7 mouse cellular contexts compared by ENCODE assay signal in the genomic region with DNA sequence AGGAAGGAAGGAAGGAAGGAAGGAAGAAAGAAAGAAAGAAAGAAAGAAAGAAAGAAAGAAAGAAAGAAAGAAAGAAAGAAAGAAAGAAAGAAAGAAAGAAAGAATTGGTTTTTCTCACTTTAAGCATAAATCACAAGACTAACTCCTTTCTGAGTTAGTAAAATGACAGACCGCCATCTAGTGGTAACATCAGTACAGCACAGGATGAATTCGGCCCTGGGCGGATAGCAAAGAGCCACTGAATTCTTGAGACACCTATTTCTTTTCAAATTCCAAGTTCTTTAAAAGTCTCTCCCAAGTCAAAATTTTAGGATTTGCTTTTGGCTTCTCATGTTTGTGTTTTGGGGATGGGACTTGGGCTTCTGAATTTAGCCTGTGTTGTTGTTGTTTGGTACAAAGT. TPM values are rescaled to one million over a fixed set of nuclear protein-coding genes. Genes with fewer than 3 reads are reported as not detected.
DNase-seq lines count a peak whose midpoint lies in the region.

No protein-coding gene starts in this region.

- peak overlapping the region; percentile 95 for H3K4me3 ChIP-seq in megakaryocyte, embryonic 14.5 days (replicated peaks)

- peaks cover 20% of the 10 kb centered on the region for H3K36me3 ChIP-seq in megakaryocyte, embryonic 14.5 days (replicated peaks; ENCODE audit: low read length)

- H3K9me3 ChIP-seq in megakaryocyte, embryonic 14.5 days = no peaks in the 10 kb centered on the region

- DNase-seq in adrenal gland, adult (ENCODE audit: inconsistent age in 2 of 2, low spot score in 1 of 2) = peak; percentile 71 to 94
- DNase-seq in cerebellum, postnatal 36 days = peak; percentile 53 to 74
- DNase-seq in gastrocnemius, adult 18-20 months (ENCODE audit: low spot score) = peak; percentile 85
- peak; percentile 94 for DNase-seq in induced T-regulatory cell, adult 2 months (ENCODE audit: low read depth)
- DNase-seq in left cerebral cortex, adult 9 months (ENCODE audit: low spot score in 2 of 2) = peak; percentile 18 to 88
- peak; percentile 61 to 62 for DNase-seq in right cerebral cortex, postnatal 36 days (ENCODE audit: low spot score in 2 of 2)

- H3K4me1 ChIP-seq in megakaryocyte, embryonic 14.5 days = peaks cover 32% of the 10 kb centered on the region

- H3K27me3 ChIP-seq in megakaryocyte, embryonic 14.5 days (replicated peaks) = no peaks in the 10 kb centered on the region

RNA-seq across cellular contexts. Expression of gene Zfp51, which starts 0.5 kb away (rescaled TPM):
- total RNA-seq in gastrocnemius, adult 18-20 months (2021) = 10 to 100 TPM in 1 of 2 experiments, 1 to 10 TPM in 1; 9.4 to 10.3 TPM
- 0.36 TPM in 1 of 2 replicates, not detected in the other for polyA plus RNA-seq in megakaryocyte, embryonic 14.5 days (2012; ENCODE audit: insufficient read depth, low replicate concordance)

RNA-seq across cellular contexts. Expression of gene Zfp54, which starts 26.6 kb away (rescaled TPM):
- 1 to 10 TPM in 1 of 2 experiments, under 1 TPM in 1; 0.66 to 1.0 TPM for total RNA-seq in gastrocnemius, adult 18-20 months (2021)
- not detected in 2 replicates for polyA plus RNA-seq in megakaryocyte, embryonic 14.5 days (2012; ENCODE audit: insufficient read depth, low replicate concordance)

RNA-seq across cellular contexts. Expression of gene Zfp53, which starts 39.1 kb away (rescaled TPM):
- total RNA-seq in gastrocnemius, adult 18-20 months (2021) = 1 to 10 TPM; 1.1 to 1.2 TPM
- polyA plus RNA-seq in megakaryocyte, embryonic 14.5 days (2012; ENCODE audit: insufficient read depth, low replicate concordance) = 2.9 TPM in 1 of 2 replicates, not detected in the other

Comparison
In these comparisons a context has a peak if more than half of its experiments do, and no peak if none do; other contexts are left out.
1. Peak in every context shown above with its lines: DNase-seq and H3K4me3 ChIP-seq.